Mouse (Mus musculus): Measurements from ENCODE around the gene Svs2. TPM values are rescaled to one million over a fixed set of nuclear protein-coding genes. Genes with fewer than 3 reads are reported as not detected.

Gene Svs2
- total RNA-seq, 2 experiments from 2014 or later, result not detected

Other genes with a start within 250 kb of the Svs2 start
- gene Ywhab, start 243.5 kb downstream of the Svs2 start, total RNA-seq (2021), result 10 to 100 TPM; 76.0 to 76.3 TPM
- under 1 TPM in 1 of 2 experiments, not detected in 1; 0.89 TPM for gene Pabpc1l, start 213.0 kb downstream of the Svs2 start, total RNA-seq (2021)
- gene Stk4, start 168.1 kb downstream of the Svs2 start, total RNA-seq (2021), result 10 to 100 TPM; 17.0 to 20.4 TPM
- gene Tomm34, start 167.3 kb downstream of the Svs2 start, total RNA-seq (2021), result 10 to 100 TPM; 17.6 to 21.0 TPM
- gene Kcns1, start 67.4 kb downstream of the Svs2 start, total RNA-seq (2021), result not detected
- gene Wfdc5, start 55.7 kb downstream of the Svs2 start, total RNA-seq (2021), result not detected
- not detected for gene Wfdc12, start 47.9 kb downstream of the Svs2 start, total RNA-seq (2021)
- not detected for gene Wfdc15a, start 38.3 kb downstream of the Svs2 start, total RNA-seq (2021)
- gene Wfdc15b, start 16.8 kb downstream of the Svs2 start, total RNA-seq (2021), result not detected
- not detected for gene Svs3b, start 18.2 kb upstream of the Svs2 start, total RNA-seq (2021)
- gene Svs4, start 40.0 kb upstream of the Svs2 start, total RNA-seq (2021), result not detected
- gene Svs3a, start 50.8 kb upstream of the Svs2 start, total RNA-seq (2021), result not detected
- not detected for gene Svs6, start 78.3 kb upstream of the Svs2 start, total RNA-seq (2021)
- not detected for gene Svs5, start 94.3 kb upstream of the Svs2 start, total RNA-seq (2021)
- gene Slpi, start 150.6 kb upstream of the Svs2 start, total RNA-seq (2021), result 10 to 100 TPM in 1 of 2 experiments, 1 to 10 TPM in 1; 8.0 to 11.0 TPM
- not detected for gene Rbpjl, start 164.7 kb upstream of the Svs2 start, total RNA-seq (2021)
- gene Matn4, start 166.7 kb upstream of the Svs2 start, total RNA-seq (2021), result under 1 TPM; 0.51 to 0.75 TPM
- gene Sdc4, start 205.4 kb upstream of the Svs2 start, total RNA-seq (2021), result 10 to 100 TPM; 20.6 to 20.7 TPM
- gene Sys1, start 218.5 kb upstream of the Svs2 start, total RNA-seq (2021), result 10 to 100 TPM; 23.0 to 24.6 TPM
- gene Gm20458, start 222.5 kb upstream of the Svs2 start, total RNA-seq (2021), result 1 to 10 TPM; 7.6 to 7.7 TPM
- gene Trp53tg5, start 235.3 kb upstream of the Svs2 start, total RNA-seq (2021), result not detected
- 10 to 100 TPM; 14.3 to 15.8 TPM for gene Dbndd2, start 247.6 kb upstream of the Svs2 start, total RNA-seq (2021)